Mouse (Mus musculus): ENCODE results near the gene Zfp446.

Gene Zfp446

DNA sequence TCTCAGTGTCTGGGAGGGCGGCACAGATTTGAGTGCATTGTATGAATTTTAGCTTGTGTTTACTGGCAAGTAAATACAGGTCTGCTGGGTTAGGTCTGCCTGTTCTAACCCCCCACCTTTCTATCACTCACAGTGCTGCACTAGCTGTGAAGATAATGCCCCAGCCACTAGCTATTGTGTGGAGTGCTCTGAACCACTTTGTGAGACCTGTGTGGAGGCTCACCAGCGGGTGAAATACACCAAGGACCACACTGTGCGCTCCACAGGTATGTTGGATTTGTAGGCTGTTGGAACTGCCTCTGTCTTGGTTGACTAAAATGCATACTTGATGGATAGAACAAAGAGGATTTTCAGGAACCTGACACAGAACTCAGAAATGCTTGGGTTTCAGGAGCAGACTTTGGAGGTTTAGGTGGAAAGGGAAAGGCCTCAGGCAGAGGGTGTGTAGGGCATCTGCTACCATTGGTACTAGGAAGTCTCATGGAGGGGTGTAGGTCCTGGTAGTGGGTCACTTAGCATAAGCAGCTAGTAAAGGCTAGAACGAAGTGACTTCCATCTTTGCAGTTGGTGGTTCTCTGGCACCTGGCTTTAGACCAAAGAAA is 48.0 kb downstream of the Zfp446 start:
- no peak for DNase-seq

DNA sequence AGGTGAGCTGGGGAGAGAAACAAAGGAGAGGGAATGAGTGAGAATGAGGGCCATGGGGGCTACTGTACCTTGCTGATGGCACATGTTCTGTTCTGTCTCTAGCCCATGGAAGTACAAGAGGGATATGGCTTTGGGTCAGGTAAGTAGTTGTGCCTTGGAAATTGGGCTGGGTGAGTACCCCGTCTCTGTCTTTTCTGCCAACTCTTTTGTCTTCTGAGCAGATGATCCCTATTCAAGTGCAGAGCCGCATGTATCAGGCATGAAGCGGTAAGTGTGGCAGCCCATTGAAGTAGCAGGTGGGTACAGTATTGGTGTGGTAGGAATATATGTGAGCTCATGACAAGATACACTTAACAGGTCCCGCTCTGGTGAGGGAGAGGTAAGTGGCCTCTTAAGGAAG is 51.3 kb downstream of the Zfp446 start:
- DNase-seq, result no peak

DNA sequence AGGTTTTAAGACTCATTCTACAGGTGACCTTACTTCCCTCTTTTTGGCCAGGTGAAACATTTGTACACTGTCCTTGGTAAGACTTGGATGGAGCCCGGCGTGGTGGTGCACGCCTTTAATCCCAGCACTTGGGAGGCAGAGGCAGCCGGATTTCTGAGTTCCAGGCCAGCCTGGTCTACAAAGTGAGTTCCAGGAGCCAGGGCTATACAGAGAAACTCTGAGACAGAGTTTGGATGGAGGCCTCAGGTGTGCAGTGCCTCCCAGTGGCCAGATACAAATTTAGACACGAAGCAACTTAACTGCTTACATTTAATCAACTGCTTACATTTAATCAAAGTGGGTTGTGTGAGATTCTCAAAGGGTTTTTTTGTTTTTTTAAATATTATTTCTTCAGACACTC is 53.4 kb downstream of the Zfp446 start:
- DNase-seq, result peak; percentile 63

DNA sequence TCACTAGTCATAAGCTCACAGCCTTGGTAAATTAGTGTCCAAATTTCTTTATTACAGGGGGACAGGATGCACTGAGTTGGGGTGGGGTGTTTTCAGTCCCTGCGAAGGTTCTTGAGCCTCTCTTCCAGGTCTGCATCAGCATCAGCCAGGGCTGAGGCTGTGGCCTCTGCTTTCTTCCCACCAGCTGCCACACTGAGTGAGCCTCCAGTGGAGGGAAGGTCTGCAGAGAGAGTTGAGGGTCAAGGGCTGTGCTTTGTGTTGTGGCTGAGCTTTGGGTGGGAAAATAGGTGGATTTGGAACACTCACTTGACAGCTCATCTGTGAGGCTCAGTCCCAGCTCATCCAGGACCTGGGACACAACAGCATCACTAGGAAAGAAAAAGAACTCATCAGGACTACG is 54.3 kb downstream of the Zfp446 start:
- no peak for DNase-seq

DNA sequence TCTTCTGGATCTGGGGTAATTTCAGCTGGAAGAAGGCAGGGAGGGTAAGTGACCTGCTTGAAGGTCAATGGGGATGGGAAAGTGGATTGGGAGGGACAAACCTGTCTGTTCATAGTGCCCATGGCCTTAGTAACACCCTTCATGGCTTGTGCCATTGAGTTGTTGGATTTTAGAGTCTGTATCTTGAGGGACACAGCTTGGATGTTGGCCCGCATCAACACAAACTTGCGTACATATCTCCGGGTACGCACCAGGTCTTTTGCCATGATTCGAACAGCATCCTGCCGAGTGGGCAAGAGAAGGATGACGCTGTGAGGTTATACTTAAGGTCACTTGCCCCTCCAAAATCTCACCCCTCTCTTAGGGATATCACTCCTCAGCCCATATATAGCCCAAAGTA is 54.9 kb downstream of the Zfp446 start:
- no peak for DNase-seq

DNA sequence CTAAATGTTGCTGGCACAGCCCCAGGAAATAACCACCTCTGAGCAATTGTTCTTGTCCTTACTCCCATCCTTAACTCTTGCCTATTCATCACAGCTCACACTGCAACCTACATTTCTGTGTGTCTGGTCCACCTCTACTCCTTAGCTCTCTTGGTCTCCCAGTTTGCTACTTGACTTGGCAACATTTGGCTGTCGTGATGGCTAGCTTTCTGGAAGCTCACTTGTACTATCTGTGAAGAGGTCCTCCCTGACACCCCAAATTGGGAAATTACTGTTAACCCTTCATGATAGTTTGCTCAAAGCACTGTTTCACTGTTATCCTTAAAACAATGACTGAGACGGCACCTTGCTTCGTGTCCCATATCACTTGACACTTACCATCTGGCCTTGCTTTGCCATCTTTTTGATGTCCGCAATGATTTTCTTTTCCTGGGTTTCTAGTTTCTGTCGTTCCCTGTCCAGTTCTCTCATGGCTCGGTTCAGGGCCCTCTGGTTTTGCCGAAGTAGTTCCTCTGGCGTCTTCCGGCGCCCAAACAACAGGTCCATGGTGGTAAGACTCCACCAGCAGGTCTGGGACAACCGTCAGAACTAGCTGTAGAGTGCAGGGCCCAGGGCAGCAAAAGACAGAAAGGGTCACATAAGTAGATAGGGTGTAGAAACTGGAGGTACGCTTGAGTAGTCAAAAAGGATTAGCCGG is 56.0 kb downstream of the Zfp446 start:
- no peak for DNase-seq

DNA sequence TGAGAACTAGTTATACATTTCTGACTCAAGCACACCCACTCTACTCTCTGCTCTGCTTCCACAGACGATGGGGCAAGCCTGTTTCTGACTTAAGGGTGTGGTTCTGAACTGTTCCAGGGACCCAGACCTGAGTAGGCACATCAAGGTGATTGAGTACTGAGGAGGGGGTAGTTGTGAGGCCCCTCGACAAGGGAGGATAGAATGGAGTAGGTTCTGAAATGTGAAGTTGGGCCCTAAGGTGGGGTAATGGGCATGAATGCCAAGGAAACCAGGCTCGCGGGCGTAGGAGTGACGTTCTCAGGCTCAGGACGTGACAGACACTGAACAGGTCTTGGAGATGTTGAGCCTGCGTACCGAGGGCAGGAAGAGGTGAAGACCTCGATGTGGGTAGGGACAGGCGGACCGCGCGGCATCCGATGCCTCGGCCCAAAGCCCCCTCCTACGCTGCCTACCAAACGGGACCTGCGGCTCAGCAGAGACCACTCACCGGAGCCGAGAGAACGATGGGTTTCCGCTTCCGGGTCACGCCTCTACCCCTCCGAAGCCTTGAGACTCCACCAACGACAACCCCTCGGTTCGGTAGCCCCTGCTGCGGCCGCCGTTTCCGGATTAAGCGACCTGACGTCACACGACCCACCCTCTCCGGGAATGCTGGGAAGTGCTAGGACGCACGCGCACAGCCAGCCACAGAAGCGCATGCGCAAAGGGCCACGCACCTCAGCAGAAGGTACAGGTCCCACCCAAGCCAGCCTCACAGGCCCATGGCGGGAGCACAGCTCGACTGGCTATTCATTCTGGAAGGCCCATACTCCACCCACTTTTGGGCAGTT is 56.7 kb downstream of the Zfp446 start, which contains the start of gene Chmp2a:
TSS of gene Chmp2a (minus strand) at position 660 of the 830 bp plus-strand sequence.
- DNase-seq, result peak; percentile 98
